Mouse (Mus musculus): ENCODE results near the gene Rfxank. TPM values are rescaled to one million over a fixed set of nuclear protein-coding genes. Genes with fewer than 3 reads are reported as not detected.

Rfxank gene
- polyA plus RNA-seq, 1 experiment: 22.5 TPM

GRCm38 (mm10) chr8:70114488-70114887, 24.5 kb downstream of the Rfxank start:
- no peak for TF ChIP-seq CTCF (IDR thresholded peaks at IDR 0.05; ENCODE audit: extremely low read depth, insufficient read depth, insufficient read length, insufficient replicate concordance)
- no peak for TF ChIP-seq POLR2A (IDR thresholded peaks at IDR 0.05; ENCODE audit: low read depth, low read length)
- Histone ChIP-seq H3K4me1 (ENCODE audit: control insufficient read depth, insufficient read depth, insufficient read length) (peaks cover 10% of the 10 kb centered on the region), H3K36me3 (ENCODE audit: control insufficient read depth, insufficient read depth, low read length) (no peaks in the 10 kb centered on the region), H3K27ac (ENCODE audit: insufficient read depth, low read length) (no peak overlapping the region), H3K4me3 (ENCODE audit: extremely low read depth, insufficient read depth, insufficient read length) (no peak overlapping the region), H3K27me3 (ENCODE audit: control insufficient read depth, insufficient read depth, low read length) (peaks cover 18% of the 10 kb centered on the region; the same call in 1 of the 2 replicates)
- WGBS: 9% methylated on average over 6 of the region's 6 CpGs
- no peak for DNase-seq (ENCODE audit: low read depth in 1 of 2, low spot score in 2 of 2)

GRCm38 (mm10) chr8:70112401-70113016, 26.4 kb downstream of the Rfxank start:
- WGBS: 13% methylated on average over 43 of the region's 43 CpGs
- H3K27me3 ChIP-seq (ENCODE audit: control insufficient read depth, insufficient read depth, low read length): peaks cover 13% of the 10 kb centered on the region; the same call in 1 of the 2 replicates
- no peaks in the 10 kb centered on the region for H3K36me3 ChIP-seq (ENCODE audit: control insufficient read depth, insufficient read depth, low read length)
- no peak overlapping the region for H3K4me3 ChIP-seq (ENCODE audit: extremely low read depth, insufficient read depth, insufficient read length)
- no peak overlapping the region for H3K27ac ChIP-seq (ENCODE audit: insufficient read depth, low read length)
- TF ChIP-seq POLR2A (IDR thresholded peaks at IDR 0.05; ENCODE audit: low read depth, low read length) (no peak), CTCF (IDR thresholded peaks at IDR 0.05; ENCODE audit: extremely low read depth, insufficient read depth, insufficient read length, insufficient replicate concordance) (no peak)
- peaks cover 10% of the 10 kb centered on the region for H3K4me1 ChIP-seq (ENCODE audit: control insufficient read depth, insufficient read depth, insufficient read length)
- no peak for DNase-seq (ENCODE audit: low read depth in 1 of 2, low spot score in 2 of 2)

GRCm38 (mm10) chr8:70111192-70111795, 27.7 kb downstream of the Rfxank start:
- no peak for TF ChIP-seq POLR2A (IDR thresholded peaks at IDR 0.05; ENCODE audit: low read depth, low read length)
- TF ChIP-seq CTCF (IDR thresholded peaks at IDR 0.05; ENCODE audit: extremely low read depth, insufficient read depth, insufficient read length, insufficient replicate concordance): no peak
- no peak for DNase-seq (ENCODE audit: low read depth in 1 of 2, low spot score in 2 of 2)
- Histone ChIP-seq H3K4me1 (ENCODE audit: control insufficient read depth, insufficient read depth, insufficient read length) (peaks cover 10% of the 10 kb centered on the region), H3K27ac (ENCODE audit: insufficient read depth, low read length) (no peak overlapping the region), H3K4me3 (ENCODE audit: extremely low read depth, insufficient read depth, insufficient read length) (no peak overlapping the region), H3K36me3 (ENCODE audit: control insufficient read depth, insufficient read depth, low read length) (no peaks in the 10 kb centered on the region), H3K27me3 (ENCODE audit: control insufficient read depth, insufficient read depth, low read length) (peaks cover 11% of the 10 kb centered on the region; the same call in 1 of the 2 replicates)
- 61% methylated on average over 23 of the region's 23 CpGs for WGBS

- Histone ChIP-seq H3K4me3 (ENCODE audit: extremely low read depth, insufficient read depth, insufficient read length) (no peak overlapping the region), H3K4me1 (ENCODE audit: control insufficient read depth, insufficient read depth, insufficient read length) (peaks cover 10% of the 10 kb centered on the region), H3K36me3 (ENCODE audit: control insufficient read depth, insufficient read depth, low read length) (no peaks in the 10 kb centered on the region), H3K27me3 (ENCODE audit: control insufficient read depth, insufficient read depth, low read length) (peaks cover 11% of the 10 kb centered on the region; the same call in 1 of the 2 replicates), H3K27ac (ENCODE audit: insufficient read depth, low read length) (no peak overlapping the region)
- TF ChIP-seq CTCF (IDR thresholded peaks at IDR 0.05; ENCODE audit: extremely low read depth, insufficient read depth, insufficient read length, insufficient replicate concordance) (no peak), POLR2A (IDR thresholded peaks at IDR 0.05; ENCODE audit: low read depth, low read length) (no peak)
- 63% methylated on average over 2 of the region's 2 CpGs for WGBS
- peak in 1 of 2 experiments; percentile 14 for DNase-seq (ENCODE audit: low read depth in 1 of 2, low spot score in 2 of 2)
Observed at GRCm38 (mm10) chr8:70110451-70110850, 28.5 kb downstream of the Rfxank start.

GRCm38 (mm10) chr8:70104922-70105321, 34.0 kb downstream of the Rfxank start:
- H3K36me3 ChIP-seq (ENCODE audit: control insufficient read depth, insufficient read depth, low read length): no peaks in the 10 kb centered on the region
- TF ChIP-seq CTCF (IDR thresholded peaks at IDR 0.05; ENCODE audit: extremely low read depth, insufficient read depth, insufficient read length, insufficient replicate concordance) (no peak), POLR2A (IDR thresholded peaks at IDR 0.05; ENCODE audit: low read depth, low read length) (no peak)
- 53% methylated on average over 7 of the region's 7 CpGs for WGBS
- no peak for DNase-seq (ENCODE audit: low read depth in 1 of 2, low spot score in 2 of 2)
- H3K27me3 ChIP-seq (ENCODE audit: control insufficient read depth, insufficient read depth, low read length): no peaks in the 10 kb centered on the region
- no peak overlapping the region for H3K27ac ChIP-seq (ENCODE audit: insufficient read depth, low read length)
- no peak overlapping the region for H3K4me3 ChIP-seq (ENCODE audit: extremely low read depth, insufficient read depth, insufficient read length)
- H3K4me1 ChIP-seq (ENCODE audit: control insufficient read depth, insufficient read depth, insufficient read length): no peaks in the 10 kb centered on the region; the same call in 1 of the 2 replicates

- H3K27me3 ChIP-seq (ENCODE audit: control insufficient read depth, insufficient read depth, low read length): no peaks in the 10 kb centered on the region
- TF ChIP-seq POLR2A (IDR thresholded peaks at IDR 0.05; ENCODE audit: low read depth, low read length) (no peak), CTCF (IDR thresholded peaks at IDR 0.05; ENCODE audit: extremely low read depth, insufficient read depth, insufficient read length, insufficient replicate concordance) (peak; percentile 89; the same call in 1 of the 2 replicates)
- H3K27ac ChIP-seq (ENCODE audit: insufficient read depth, low read length): no peak overlapping the region
- no peaks in the 10 kb centered on the region for H3K36me3 ChIP-seq (ENCODE audit: control insufficient read depth, insufficient read depth, low read length)
- DNase-seq (ENCODE audit: low read depth in 1 of 2, low spot score in 2 of 2): peak; percentile 39 to 59
- WGBS: 8% methylated on average over 6 of the region's 6 CpGs
- no peak overlapping the region for H3K4me3 ChIP-seq (ENCODE audit: extremely low read depth, insufficient read depth, insufficient read length)
- H3K4me1 ChIP-seq (ENCODE audit: control insufficient read depth, insufficient read depth, insufficient read length): no peaks in the 10 kb centered on the region
Observed at GRCm38 (mm10) chr8:70104506-70104905, 34.4 kb downstream of the Rfxank start.

- Histone ChIP-seq H3K4me1 (ENCODE audit: control insufficient read depth, insufficient read depth, insufficient read length) (no peaks in the 10 kb centered on the region), H3K27ac (ENCODE audit: insufficient read depth, low read length) (no peak overlapping the region), H3K4me3 (ENCODE audit: extremely low read depth, insufficient read depth, insufficient read length) (no peak overlapping the region), H3K27me3 (ENCODE audit: control insufficient read depth, insufficient read depth, low read length) (no peaks in the 10 kb centered on the region), H3K36me3 (ENCODE audit: control insufficient read depth, insufficient read depth, low read length) (no peaks in the 10 kb centered on the region)
- no peak for DNase-seq (ENCODE audit: low read depth in 1 of 2, low spot score in 2 of 2)
- 79% methylated on average over 8 of the region's 8 CpGs for WGBS
- no peak for TF ChIP-seq CTCF (IDR thresholded peaks at IDR 0.05; ENCODE audit: extremely low read depth, insufficient read depth, insufficient read length, insufficient replicate concordance)
- TF ChIP-seq POLR2A (IDR thresholded peaks at IDR 0.05; ENCODE audit: low read depth, low read length): no peak
Observed at GRCm38 (mm10) chr8:70100241-70100640, 38.7 kb downstream of the Rfxank start.

Data from spleen, adult 2 months (tissue).